7 mouse cellular contexts compared by ENCODE assay signal in genomic region chr10:43574956-43575355, GRCm38 (mm10). TPM values are rescaled to one million over a fixed set of nuclear protein-coding genes. Genes with fewer than 3 reads are reported as not detected.
A peak's percentile ranks its signal among the peaks of the same experiment; 100 is the strongest.
DNase-seq lines count a peak whose midpoint lies in the region.

No protein-coding gene starts in this region.

- intact Hi-C loops in gastrocnemius, postnatal 14 days (cut with DNase I; ENCODE audit: low total_unique reads): loop anchor here (2.0 to 10.0 kb wide), 2 partner anchors 344 to 500 kb away; no protein-coding TSS in a partner anchor

- peak; percentile 53 to 76 for DNase-seq in CD8-positive naive resting alpha-beta T cell, adult 2 months (ENCODE audit: low read depth in 2 of 2, low spot score in 2 of 2)
- peak; percentile 79 for DNase-seq in Muller cell, postnatal 12 days (ENCODE audit: inconsistent ontology term)
- peak; percentile 27 for DNase-seq in cerebellum, adult 9-11 months
- DNase-seq in gastrocnemius, postnatal 14 days: peak; percentile 72
- peak; percentile 84 to 90 for DNase-seq in layer of hippocampus, postnatal 14 days (ENCODE audit: low spot score in 2 of 2)
- peak; percentile 51 to 83 for DNase-seq in lung, postnatal 4 days
- peak; percentile 77 to 87 for DNase-seq in spleen, postnatal 36 days (ENCODE audit: low spot score in 2 of 2)

RNA-seq across cellular contexts. Expression of gene Cd24a, which starts 3.1 kb away (rescaled TPM):
- 10 to 100 TPM; 27.6 to 41.4 TPM for total RNA-seq in gastrocnemius, postnatal 14 days (2021)
- total RNA-seq in layer of hippocampus, postnatal 14 days (2021): 10 to 100 TPM; 31.0 to 42.0 TPM

RNA-seq across cellular contexts. Expression of gene 1700021F05Rik, which starts 34.2 kb away (rescaled TPM):
- total RNA-seq in gastrocnemius, postnatal 14 days (2021): 100 to 1,000 TPM in 1 of 2 experiments, 10 to 100 TPM in 1; 97.7 to 103 TPM
- 10 to 100 TPM; 49.0 to 49.1 TPM for total RNA-seq in layer of hippocampus, postnatal 14 days (2021)

RNA-seq across cellular contexts. Expression of gene Gm9803, which starts 51.1 kb away (rescaled TPM):
- total RNA-seq in gastrocnemius, postnatal 14 days (2021): 1 to 10 TPM; 6.8 to 8.8 TPM
- 10 to 100 TPM in 1 of 2 experiments, not detected in 1; 10.7 TPM for total RNA-seq in layer of hippocampus, postnatal 14 days (2021)

Comparison
In these comparisons a context has a peak if more than half of its experiments do, and no peak if none do; other contexts are left out.
1. Peak in every context shown above with its lines: DNase-seq.
2. DNase-seq: peak in every context shown above with its lines; median percentile 87 in layer of hippocampus, postnatal 14 days; 82 in spleen, postnatal 36 days; 79 in Muller cell, postnatal 12 days; 72 in gastrocnemius, postnatal 14 days; 67 in lung, postnatal 4 days; 64 in CD8-positive naive resting alpha-beta T cell, adult 2 months; 27 in cerebellum, adult 9-11 months.